Mouse (Mus musculus) lung, postnatal 14 days (tissue): ENCODE results near the gene Syndig1l.

Experiments
- DNase-seq: peaks from one replicate; pipeline ENCODE4 v3.0.0; 2021

Gene Syndig1l

DNA sequence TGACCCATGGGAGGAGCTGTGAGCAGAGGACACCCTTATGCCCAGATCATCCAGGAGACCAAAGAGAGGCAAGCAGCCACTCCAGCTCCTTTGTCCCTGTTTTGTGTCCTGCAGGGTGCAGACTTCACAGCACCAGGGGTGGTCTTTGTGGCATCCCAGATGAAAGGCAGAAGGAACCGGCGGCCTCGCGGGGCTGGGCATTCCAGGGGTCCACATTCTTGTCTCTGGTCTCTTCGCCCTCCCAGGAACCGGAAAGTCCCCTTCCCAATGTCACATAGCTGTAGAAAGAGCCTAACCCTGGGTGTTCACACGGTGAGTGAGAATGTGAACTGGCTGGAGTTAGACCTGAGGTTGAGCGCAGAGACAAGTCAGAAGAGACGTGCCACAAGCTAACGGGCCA, 27.0 kb downstream of the Syndig1l start:
- DNase-seq: no peak

DNA sequence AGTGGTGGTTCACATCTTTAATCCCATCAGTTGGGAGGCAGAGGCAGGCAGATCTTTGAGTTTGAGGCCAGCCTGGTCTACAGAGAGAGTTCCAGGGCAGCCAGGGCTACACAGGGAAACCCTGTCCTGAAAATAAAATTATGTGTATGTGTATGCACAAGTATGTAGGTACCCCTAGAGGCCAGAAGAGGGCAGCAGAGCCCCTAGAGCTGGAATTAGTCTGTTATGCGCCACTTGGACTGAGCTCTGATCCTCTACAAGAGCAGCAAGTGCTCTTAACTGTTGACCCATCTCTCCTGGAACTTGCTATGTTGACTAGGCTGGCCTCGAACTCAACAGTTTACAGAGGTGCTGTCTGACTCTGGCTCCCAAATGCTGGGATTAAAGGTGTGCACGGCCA, 28.1 kb downstream of the Syndig1l start:
- no peak for DNase-seq

DNA sequence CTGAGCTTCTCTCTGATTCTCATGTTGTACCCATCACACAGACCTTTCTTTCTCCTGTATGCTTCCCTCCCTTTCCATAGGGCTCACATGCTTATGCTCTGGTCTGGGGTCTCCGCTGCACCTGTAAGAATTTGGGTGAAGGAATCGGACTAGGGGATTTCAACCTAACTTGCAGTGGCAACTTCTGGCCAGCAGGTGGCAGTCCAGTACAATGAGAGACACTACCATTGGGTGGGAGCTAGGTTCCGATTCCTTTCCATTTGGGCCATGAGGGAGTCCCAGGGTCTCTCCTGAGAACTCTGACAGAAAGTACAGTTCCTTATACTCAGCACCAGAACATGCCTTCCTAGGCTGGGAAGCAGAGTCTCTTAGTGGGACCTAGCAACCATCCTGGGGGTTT, 44.7 kb downstream of the Syndig1l start:
- DNase-seq: peak; percentile 73

DNA sequence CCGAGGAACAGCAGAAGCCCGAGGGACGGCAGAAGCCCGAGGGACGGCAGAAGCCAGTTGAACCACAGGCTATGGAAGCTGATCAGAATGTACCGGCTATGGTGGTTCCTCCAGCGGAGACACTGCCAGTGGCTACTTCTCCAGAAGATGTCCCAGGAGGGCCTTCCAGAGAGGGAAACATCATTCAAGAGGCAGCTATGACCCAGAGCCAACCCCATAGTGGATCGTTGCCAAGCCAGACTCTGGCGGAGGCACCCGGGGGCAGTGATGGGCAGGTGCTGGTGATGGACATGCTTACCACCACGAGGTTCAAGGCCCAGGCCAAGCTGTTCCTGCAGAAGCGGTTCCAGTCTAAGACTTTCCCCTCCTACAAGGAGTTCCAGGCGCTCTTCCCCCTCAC, 48.4 kb downstream of the Syndig1l start:
- no peak for DNase-seq

DNA sequence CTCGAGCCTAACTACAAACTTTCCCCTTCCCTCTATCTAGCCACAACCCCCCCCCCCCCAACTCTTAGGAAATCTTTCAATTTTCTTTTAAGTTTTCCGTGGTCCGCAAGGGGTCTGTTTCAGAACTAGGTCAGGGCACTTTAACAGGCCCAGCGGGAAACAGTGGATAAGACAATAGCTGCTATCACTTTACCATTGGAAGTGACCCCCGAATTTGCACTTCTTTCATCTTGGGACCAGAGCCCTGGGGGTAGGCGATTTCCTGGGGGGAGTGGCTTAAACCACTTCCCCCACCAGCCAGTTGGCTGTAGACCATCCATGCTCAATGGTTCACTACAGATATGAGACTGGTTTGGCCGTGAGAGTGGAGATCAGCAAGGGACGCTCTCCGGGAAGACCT, 58.0 kb downstream of the Syndig1l start, which contains the start of gene Vrtn:
Gene Vrtn, plus strand, starts transcription at position 366 of the 400 bp plus-strand sequence.
- no peak for DNase-seq

DNA sequence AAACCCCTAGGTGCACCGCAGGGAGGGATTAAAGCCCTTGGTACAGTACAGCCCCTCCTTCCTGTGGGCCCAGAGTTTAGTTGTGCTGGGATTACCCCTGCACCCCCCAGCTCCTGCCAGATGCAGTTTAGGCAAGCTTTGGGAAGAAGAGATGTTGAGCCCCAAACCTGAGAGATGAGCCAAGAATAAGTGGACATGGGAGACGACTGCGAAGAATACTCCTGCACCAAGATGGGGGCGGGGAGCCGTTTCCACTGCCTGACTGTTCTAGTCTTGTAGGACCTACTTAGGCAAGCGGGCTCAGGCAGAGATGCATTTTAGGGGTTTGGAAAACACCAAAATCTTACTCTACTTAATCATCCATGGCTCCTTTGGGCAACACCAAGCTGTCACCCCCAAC, 58.4 kb downstream of the Syndig1l start:
- no peak for DNase-seq

DNA sequence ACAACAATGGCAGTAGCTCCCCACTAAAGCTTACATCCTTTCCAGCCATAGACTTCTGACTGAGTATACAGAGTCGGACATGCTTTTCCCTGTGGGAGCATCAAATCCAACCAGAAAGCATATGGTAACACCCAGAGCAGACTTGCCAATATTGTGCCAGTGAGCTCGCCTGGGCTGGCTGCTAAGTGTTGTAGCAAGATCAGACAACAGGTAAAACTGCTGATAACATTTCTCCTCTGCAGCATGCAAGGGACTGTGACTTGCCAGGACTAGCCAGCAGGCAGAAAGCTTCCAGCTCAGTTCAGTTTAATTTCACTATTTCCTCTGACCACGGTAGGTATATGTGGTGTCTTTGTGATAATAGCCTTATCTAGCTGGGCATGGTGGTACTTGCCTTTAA, 66.8 kb downstream of the Syndig1l start:
- DNase-seq: no peak
